Mouse (Mus musculus) cerebral cortex, adult 2 months (tissue): ENCODE results near the gene H1foo.

ENCODE experiments used
- WGBS: fragments of 180-500 bp; shearing (Covaris S2); methylation state at CpG from one replicate; pipeline ENCODE4 v1.1.7; 2018; 5-methylcytosine and 5-hydroxymethylcytosine counted together

H1foo gene

DNA sequence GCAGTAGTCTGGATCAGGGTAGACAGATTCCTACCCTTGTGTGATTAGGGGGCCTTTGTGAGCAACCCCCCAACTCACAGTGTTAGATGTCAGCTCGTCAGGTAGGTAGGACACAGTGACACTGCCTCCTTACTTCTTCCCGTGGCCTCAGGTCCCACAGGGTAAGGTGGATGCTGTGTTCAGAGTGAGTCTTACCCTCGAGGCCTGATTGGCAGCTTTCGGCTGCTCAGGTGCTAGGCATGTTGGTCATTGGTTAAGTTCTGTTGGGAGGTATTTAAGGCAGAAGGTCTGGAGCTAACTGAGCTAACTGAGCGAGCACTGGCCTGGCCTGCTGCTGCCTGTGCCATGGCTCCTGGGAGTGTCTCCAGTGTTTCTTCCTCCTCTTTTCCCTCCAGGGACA is at the start of gene H1foo:
Gene H1foo (plus strand): TSS at position 301 of the 400 bp plus-strand sequence.
- 97% methylated on average over 5 of the region's 5 CpGs for WGBS

GRCm38 (mm10) chr6:115896346-115896745 is 48.4 kb upstream of the H1foo start:
- WGBS: 73% methylated on average over 1 of the region's 1 CpGs

GRCm38 (mm10) chr6:115897117-115897516 is 47.6 kb upstream of the H1foo start:
- WGBS: 65% methylated on average over 4 of the region's 4 CpGs

DNA sequence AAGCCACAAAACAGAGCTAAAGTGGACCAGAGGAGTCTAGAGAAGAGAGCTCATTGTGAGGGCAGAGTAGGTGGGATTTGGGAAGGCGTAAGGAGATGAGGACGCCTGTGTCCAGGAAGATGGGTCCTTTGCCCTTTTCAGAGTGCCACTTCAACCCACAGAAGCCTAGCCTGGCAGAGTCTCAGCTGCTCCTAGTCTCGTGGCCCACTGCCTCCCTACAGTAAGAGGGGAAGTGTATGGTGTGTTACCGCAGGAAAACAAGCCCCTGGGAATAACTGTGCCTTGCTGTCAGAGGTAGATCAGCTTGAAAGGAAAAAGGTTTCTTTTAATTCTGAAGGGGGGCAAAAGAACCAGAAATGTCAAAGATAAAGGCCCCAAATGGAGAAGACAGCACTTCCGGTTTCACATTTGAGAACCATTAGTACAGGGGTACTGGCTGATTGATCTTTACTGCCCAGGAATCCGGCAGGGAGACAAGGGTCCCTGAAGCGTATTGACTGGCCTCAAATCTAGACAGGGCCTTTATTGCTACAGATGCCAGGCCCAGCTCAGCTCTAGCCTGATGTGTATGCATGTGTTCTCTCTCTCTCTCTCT is 46.7 kb upstream of the H1foo start:
- WGBS: 78% methylated on average over 7 of the region's 7 CpGs

- WGBS: 3% methylated on average over 3 of the region's 3 CpGs
Observed at GRCm38 (mm10) chr6:115901062-115901461, 43.7 kb upstream of the H1foo start.

- WGBS: 59% methylated on average over 8 of the region's 8 CpGs
Observed at GRCm38 (mm10) chr6:115901489-115901931, 43.2 kb upstream of the H1foo start.

DNA sequence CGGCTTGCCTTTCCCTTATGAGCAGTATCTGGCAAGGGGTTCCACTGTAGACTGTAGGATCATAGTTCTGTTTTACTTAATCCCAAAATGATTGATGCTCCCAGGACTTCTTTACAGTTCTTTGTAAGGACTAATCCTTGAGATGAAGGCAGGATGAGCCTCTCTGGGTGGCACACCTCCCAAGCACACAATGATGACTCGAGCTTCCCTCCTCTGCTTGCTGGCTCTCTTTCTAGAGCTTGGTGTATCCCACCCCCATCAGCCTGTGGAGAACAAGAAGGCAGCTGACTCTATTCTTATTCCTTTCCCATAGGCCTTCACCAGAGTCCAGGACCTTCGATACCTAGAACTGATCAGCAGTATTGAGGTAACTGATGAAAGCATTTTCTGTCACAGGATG is 42.2 kb upstream of the H1foo start:
- WGBS: 45% methylated on average over 3 of the region's 3 CpGs

DNA sequence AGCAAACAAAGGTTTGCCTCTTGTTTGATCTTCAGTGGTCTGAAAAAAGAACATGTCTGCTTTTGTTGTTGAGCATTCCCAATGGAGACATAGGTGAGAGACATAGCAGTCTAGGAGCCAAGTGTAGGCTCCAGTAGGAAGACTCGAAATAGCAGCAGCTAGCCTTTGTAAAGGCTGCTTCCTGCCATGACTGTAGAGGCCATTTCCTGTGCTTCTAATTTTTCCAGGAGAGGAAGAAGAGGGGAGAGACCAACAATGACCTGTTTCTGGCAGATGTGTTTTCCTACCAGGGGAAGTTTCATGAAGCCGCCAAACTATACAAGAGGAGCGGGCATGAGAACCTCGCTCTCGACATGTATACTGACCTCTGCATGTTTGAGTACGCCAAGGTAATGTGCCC is 39.2 kb upstream of the H1foo start:
- WGBS: 84% methylated on average over 6 of the region's 6 CpGs

DNA sequence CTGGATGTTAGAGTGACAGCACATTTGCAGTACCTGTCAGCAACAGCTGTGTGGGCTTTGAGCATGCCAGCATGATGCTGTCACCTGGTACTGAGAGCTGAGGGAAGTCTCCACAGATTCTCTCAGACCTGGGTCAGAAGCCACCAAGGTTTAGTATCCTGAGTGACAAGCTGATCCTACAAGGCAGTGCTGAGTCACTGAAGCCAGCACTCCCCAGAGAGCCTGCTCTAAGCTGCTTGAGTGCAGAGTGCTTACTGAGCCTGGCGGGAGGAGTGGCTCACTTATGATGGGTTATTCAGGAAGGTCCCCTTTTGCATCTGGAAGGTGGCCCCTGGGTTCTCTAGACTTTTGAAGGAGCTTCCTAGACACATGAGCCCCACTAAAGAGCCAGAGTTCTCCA is 38.3 kb upstream of the H1foo start:
- WGBS: 84% methylated on average over 1 of the region's 1 CpGs

- WGBS: 42% methylated on average over 2 of the region's 2 CpGs
Observed at GRCm38 (mm10) chr6:115906871-115907270, 37.9 kb upstream of the H1foo start.

- 81% methylated on average over 6 of the region's 6 CpGs for WGBS
Observed at GRCm38 (mm10) chr6:115908421-115908982, 36.2 kb upstream of the H1foo start.

DNA sequence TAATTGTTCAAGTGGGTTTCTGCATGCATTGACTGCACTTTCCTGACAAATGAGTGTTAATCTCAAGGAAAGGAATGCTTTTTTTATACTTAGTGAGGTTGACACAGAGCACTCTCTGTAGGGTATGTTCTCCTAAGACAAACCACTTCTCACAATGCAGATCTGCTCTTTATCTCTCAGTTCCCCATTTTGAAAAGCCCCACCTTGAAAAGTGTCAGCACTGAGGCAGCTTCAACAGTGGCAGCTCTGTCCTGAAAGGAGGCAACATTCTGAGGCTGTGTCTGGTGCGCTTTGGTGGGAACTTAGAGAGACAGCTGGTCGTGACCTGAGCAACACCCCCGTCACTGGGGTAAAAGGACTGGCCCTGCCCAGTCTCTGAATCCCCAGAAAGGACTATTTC is 35.7 kb upstream of the H1foo start:
- 90% methylated on average over 3 of the region's 3 CpGs for WGBS

DNA sequence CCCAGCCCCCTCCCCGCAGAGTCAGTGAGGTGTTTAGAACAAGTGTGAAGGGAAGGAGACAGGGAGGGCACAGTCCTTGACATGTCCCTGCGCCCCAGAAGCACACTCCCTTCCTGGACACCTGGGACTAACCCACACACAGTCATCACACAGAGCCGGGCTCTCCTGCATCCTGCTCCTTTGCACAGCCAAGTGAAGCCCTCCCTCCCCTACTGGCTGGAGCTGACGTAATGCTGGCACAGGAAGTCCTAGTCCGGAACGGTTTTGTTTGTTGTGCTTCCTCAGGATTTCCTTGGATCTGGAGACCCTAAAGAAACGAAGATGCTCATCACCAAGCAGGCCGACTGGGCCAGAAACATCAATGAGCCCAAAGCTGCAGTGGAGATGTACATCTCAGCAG is 34.8 kb upstream of the H1foo start:
- 54% methylated on average over 8 of the region's 8 CpGs for WGBS

DNA sequence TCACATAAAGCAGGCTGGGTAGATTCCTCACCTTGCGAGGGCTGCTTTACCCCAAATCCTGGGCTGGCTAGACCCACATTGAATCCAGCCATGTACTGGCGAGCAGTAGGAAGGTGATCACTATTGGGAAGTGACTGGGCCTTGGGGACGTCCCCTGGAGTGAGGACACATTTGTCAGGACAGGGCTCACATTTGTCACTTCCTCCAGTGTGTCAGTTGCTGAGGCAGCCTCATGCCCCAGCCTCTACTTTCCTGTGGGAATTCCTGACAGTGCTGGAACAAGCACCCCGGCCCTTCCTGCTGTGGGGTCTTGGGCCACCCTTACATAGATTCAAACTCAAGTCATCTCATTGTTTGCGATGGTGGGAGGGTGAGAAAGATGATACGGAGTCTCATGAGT is 33.0 kb upstream of the H1foo start:
- 79% methylated on average over 6 of the region's 6 CpGs for whole genome bisulfite sequencing

- 57% methylated on average over 10 of the region's 10 CpGs for WGBS
Observed at GRCm38 (mm10) chr6:115913482-115913881, 31.3 kb upstream of the H1foo start.

- WGBS: 46% methylated on average over 15 of the region's 15 CpGs
Observed at GRCm38 (mm10) chr6:115914511-115915202, 30.1 kb upstream of the H1foo start.

DNA sequence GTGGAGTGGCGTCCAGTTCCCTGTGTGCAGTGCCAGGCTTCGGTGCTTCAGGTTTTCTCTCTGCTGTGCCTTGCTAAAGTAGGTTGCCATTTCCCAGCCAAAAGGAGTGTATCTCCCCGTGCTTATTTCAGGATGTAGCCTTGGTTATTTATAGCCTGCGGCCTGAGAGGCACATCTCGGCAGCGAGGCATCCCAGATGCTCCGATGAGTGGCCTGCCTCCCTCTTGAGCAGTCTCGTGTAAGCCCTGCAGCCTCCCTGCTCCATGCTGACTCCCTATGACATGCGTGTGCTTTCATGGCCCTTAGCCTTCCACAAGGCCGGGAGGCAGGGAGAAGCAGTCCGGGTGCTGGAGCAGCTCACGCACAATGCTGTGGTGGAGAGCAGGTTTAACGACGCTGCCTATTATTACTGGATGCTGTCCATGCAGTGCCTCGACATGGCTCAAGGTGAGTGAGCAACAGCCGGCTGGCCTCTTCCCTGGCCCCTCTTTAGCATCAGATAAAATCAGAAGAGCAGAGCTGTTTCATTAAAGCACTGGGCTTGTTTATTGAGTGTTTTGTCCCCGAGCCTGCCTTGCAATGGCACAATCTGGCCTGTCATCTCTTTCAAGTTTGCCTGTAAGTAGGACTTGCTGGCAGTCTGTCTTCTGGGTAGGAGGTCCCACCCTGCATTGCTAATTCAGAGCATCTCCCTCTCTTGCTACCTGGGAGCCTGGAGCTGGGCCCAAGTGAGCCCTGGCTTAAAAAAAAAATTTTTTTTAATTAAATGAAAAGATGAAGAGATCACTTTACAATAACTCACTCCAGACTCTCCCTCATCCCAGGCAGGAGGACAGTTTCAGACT is 28.9 kb upstream of the H1foo start:
- 44% methylated on average over 17 of the region's 17 CpGs for WGBS

DNA sequence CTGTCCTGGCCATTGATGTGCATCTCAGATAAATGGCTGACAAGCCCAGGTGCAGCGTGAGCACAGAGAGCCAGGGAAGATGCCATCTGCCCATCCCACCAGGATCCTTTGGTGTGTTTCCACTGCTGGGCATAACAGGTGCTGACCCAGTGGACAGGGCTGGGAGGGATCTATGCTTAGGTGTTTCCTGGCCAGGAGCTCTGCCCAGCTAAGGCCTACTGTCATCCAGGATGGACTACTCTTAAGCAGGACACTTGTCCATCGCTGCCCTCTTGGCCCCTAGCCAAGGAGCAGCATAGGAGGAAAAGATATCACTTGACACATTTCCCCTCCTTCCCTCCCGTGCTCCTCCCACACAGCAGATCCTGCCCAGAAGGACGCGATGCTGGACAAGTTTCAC is 28.1 kb upstream of the H1foo start:
- 63% methylated on average over 5 of the region's 5 CpGs for WGBS

- WGBS: 100% methylated on average over 1 of the region's 1 CpGs
Observed at GRCm38 (mm10) chr6:115918615-115919014, 26.1 kb upstream of the H1foo start.

DNA sequence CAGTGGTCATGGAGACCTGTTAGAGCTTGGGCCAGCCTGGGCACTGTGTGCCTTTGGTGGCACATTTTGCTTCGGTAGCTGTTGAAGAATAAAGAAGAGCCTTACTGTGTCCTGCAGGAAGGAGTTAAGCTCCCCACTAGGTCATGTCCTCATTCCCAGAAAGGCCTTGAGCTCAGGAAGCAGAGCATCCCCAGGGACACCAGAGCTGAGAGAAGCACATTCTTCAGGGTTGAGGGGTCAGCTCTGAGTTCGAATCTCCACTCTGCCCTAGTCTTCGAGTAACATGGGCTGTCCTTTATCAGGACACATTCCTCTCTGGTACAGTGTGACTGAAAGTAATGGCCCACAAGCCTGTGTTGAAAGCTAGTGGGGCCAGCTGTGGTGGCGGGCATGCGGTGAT is 24.9 kb upstream of the H1foo start:
- WGBS: 84% methylated on average over 5 of the region's 5 CpGs

DNA sequence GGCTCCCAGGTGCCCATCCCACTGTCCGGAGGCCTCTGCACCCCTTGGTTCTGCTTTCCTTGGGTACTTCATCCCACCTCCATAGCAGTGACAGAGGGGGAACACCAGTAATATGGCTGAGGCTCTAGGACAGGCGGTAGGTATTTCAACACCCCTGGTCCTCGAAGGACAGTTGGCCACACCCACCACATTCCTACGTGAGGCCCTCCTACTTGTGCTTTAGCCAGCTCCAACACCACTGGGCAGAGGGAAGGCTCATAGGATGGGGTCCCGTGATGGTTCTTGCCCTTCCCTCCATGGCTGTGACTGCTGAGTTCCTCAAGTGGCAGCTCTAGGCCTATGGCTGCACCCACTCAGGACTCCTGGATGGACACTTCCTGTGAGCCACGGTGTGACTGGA is 19.9 kb upstream of the H1foo start:
- WGBS: 82% methylated on average over 6 of the region's 6 CpGs

DNA sequence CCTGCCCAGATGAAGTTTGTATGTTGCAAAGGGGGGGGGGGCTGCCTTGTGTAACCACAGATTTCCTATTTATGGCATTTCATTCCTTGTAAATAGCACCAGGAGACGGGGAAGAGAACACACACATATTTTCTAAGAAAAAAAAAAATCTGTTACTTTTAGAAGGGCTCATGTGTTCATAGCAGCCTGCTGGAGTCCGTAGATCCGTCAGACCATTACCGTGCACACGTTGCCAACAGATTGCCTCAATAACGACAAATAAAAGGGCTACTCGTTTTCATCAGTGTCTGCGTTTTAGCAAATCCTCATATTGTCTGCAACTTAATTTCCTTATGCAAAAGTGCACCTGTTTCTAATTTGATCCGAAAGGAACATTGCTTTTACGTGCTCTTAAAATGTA is 18.3 kb upstream of the H1foo start:
- 63% methylated on average over 10 of the region's 10 CpGs for WGBS
